Mouse (Mus musculus) heart, embryonic 10.5 days (tissue): ENCODE measurements at regions not wholly inside any gene's neighbourhood (a gene's known extent, or its start where the extent isn't known, plus 50 kb on each side); places are given as distances from the start of the nearest gene placed in this dataset.
A peak's percentile ranks its signal among the peaks of the same experiment; 100 is the strongest.

Experiments
- DNase-seq: peaks from one replicate; pipeline ENCODE4 v3.0.0-alpha.2; 2017; ENCODE audit warnings: low spot score
- H3K27ac ChIP-seq: fragments of 300-500 bp; sonication (generic); 2 replicates; pipeline ENCODE4 v1.5.1; 2016; ENCODE audit warnings: mild to moderate bottlenecking
- H3K27me3 ChIP-seq: fragments of 300-500 bp; sonication (generic); 2 replicates; pipeline ENCODE4 v1.6.1; 2016; ENCODE audit warnings: mild to moderate bottlenecking; ENCODE audit not compliant: poor library complexity, insufficient read depth, severe bottlenecking
- H3K36me3 ChIP-seq: fragments of 300-500 bp; sonication (generic); 2 replicates; pipeline ENCODE4 v1.6.1; 2016; ENCODE audit warnings: mild to moderate bottlenecking, moderate library complexity
- H3K4me1 ChIP-seq: fragments of 300-500 bp; sonication (generic); 2 replicates; pipeline ENCODE4 v1.6.1; 2016; ENCODE audit warnings: mild to moderate bottlenecking
- H3K4me3 ChIP-seq: fragments of 300-500 bp; sonication (generic); 2 replicates; pipeline ENCODE4 v1.5.1; 2016; ENCODE audit warnings: mild to moderate bottlenecking, moderate library complexity
- H3K9me3 ChIP-seq: fragments of 300-500 bp; sonication (generic); 2 replicates; pipeline ENCODE4 v1.6.1; 2016; ENCODE audit warnings: mild to moderate bottlenecking, moderate library complexity
- WGBS: fragments of 180-500 bp; shearing (Covaris S2); methylation state at CpG from one replicate; pipeline ENCODE4 v1.1.7; 2016; 5-methylcytosine and 5-hydroxymethylcytosine counted together

DNA sequence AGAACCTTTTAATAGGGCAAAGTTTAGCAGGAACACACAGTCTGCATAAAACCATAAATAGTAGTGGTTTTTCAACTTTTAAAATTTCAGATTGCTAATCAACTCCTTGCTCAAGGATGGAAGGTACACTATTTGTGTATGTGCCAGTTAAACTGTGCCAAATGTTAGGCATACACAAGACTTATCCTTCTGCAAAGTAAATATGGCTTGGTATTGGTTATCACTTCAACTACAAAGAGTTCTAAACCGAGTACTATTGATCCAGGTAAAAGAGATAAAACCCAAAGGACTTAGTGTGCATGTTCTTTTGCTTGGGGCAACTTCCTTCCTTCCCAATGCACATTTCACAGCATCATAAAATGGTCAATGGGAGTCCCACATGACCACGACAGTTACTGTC, 1200.2 kb downstream of the Gsdmc2 start:
- Histone ChIP-seq H3K27ac (no peak overlapping the region), H3K4me3 (no peak overlapping the region), H3K4me1 (no peaks in the 10 kb centered on the region), H3K27me3 (no peaks in the 10 kb centered on the region), H3K9me3 (no peaks in the 10 kb centered on the region), H3K36me3 (no peaks in the 10 kb centered on the region)
- no peak for DNase-seq
- WGBS: 75% methylated on average over 2 of the region's 2 CpGs

DNA sequence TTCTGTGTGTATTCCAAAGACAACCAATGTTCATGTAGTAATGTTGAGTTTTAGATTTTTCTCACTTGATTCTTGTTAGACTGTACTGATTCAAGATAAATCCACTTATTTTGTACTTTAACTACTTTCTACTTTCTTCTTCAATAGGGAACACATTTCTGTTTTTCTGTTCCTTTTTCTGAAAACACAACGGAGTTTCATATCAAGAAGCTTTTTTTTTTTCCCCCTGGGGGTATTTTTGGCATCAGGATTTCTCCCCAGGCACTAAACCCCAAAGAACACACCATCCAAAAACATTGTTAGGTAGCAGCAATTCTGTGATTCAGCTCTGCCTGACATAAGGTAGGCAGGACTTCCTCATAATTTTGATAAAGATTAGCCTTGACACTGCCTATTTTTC, 1200.7 kb downstream of the Gsdmc2 start:
- Histone ChIP-seq H3K36me3 (no peaks in the 10 kb centered on the region), H3K4me1 (no peaks in the 10 kb centered on the region), H3K9me3 (no peaks in the 10 kb centered on the region), H3K27ac (no peak overlapping the region), H3K27me3 (no peaks in the 10 kb centered on the region), H3K4me3 (no peak overlapping the region)
- DNase-seq: no peak
- WGBS: 58% methylated on average over 1 of the region's 1 CpGs

DNA sequence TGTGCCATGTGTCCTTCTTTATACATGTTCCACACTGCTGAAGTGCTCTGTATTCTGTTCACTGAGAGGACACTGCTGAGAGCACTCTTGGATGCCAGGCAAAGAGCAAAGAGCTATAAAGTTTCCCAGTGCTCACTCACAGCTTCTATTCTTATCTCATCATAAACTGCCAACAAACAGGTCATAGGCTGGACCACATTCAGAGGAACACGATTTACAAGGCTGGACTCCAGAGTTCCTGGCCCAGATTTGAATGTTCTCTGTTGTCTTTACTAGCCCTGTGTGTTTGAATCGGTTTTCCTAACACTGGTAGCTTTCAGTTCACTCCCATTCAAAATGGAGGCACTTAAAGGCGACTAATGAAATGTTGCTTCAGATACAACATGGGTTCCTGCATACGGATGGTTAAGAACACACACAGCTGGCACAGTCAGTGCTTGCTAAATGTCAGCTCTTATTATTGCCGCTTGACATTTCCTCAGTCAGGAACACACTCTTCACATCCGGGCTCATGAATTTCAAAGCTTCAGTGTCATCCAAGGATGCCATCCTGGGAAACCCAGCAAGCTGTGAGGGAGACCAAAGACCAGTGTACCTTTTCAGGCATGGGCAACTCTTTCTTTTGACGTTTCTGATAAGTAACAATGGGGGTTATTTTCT, 1203.8 kb downstream of the Gsdmc2 start:
- whole genome bisulfite sequencing: 75% methylated on average over 7 of the region's 7 CpGs
- H3K27ac ChIP-seq: no peak overlapping the region
- DNase-seq: no peak
- H3K36me3 ChIP-seq: no peaks in the 10 kb centered on the region
- H3K9me3 ChIP-seq: no peaks in the 10 kb centered on the region
- H3K4me3 ChIP-seq: no peak overlapping the region
- H3K4me1 ChIP-seq: no peaks in the 10 kb centered on the region
- no peaks in the 10 kb centered on the region for H3K27me3 ChIP-seq

DNA sequence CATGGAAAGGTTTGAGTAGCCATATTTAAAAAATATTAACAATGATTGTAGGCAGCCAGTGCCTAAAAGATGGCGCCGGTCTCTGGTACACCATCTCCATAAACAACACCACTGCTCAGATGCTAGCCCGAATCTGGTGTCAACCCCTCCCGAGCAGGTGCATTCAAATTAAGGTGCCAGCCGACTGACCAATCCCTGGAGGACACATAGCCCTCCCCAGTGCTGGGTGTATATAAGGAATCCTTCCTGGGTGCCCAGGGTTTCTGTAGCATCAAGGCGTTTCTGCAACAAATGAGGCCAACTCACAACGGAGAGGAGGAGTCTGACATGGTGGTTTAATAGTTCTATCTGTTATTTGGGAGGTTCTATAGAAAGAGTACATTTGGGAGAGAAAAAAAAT, 1219.6 kb downstream of the Gsdmc2 start:
- no peaks in the 10 kb centered on the region for H3K36me3 ChIP-seq
- H3K9me3 ChIP-seq: no peaks in the 10 kb centered on the region
- no peak overlapping the region for H3K27ac ChIP-seq
- H3K4me1 ChIP-seq: no peaks in the 10 kb centered on the region
- WGBS: 81% methylated on average over 7 of the region's 7 CpGs
- H3K27me3 ChIP-seq: no peaks in the 10 kb centered on the region
- no peak overlapping the region for H3K4me3 ChIP-seq
- DNase-seq: no peak

DNA sequence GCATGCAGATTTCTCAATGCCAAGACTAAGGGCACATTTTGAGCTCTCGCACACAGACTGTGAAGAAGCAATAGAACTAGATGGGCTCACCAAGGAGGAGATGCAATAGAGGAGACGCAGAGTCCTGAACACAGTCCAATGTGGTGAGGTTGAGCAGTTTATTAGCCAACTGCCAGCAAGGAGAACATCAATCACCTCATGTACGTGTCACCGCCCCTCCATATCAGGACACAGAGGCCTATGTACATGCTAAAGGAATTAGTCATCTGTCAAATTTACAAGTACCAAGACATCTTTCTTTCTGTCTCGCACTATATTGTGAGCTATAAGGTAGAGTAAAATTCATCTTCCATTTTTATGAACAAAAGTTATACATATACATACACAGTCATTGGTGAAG, 1228.9 kb downstream of the Gsdmc2 start:
- H3K9me3 ChIP-seq: no peaks in the 10 kb centered on the region
- H3K4me1 ChIP-seq: no peaks in the 10 kb centered on the region
- H3K27ac ChIP-seq: no peak overlapping the region
- H3K4me3 ChIP-seq: no peak overlapping the region
- WGBS: 82% methylated on average over 5 of the region's 5 CpGs
- H3K36me3 ChIP-seq: no peaks in the 10 kb centered on the region
- no peak for DNase-seq
- H3K27me3 ChIP-seq: no peaks in the 10 kb centered on the region

DNA sequence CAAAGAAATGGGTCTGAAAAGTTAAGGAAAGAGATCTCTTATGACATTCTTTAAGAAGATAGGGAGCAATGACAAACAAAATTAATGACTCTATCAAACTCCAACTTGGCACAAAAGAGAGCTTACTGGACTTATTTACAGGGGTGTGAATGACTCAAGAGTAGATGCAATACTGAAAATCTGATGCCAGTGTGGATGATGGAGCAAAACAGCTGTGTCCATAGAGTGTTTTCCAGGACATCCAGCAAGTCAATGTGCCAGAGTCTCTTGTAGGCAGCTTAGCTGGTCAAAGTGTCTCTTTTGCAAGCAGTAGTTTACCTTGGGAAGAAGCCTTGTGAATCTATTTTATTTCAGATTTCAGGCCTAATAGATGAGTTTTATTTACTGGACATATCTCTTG, 1248.2 kb downstream of the Gsdmc2 start:
- Histone ChIP-seq H3K27ac (no peak overlapping the region), H3K27me3 (no peaks in the 10 kb centered on the region), H3K4me1 (no peaks in the 10 kb centered on the region), H3K9me3 (no peaks in the 10 kb centered on the region), H3K36me3 (no peaks in the 10 kb centered on the region), H3K4me3 (no peak overlapping the region)
- no peak for DNase-seq

DNA sequence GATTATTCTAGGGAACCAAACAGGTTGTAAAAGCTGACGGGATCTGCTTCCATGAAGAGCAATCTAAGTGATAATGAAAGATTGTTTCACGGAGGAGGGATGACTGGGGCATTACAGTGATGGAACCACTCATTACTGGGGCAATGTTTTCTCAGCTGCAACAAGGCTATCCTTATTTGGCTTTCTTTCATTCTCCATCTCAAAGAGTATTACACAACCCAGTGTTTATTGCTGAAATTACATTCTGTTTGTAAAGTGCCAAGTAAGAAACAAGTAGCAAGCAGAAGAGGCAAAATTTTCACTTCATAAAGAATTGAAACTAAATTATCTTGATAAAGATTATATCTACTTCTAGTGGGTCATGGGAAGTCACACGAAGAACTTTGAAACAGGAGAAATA, 1256.4 kb downstream of the Gsdmc2 start:
- Histone ChIP-seq H3K27me3 (no peaks in the 10 kb centered on the region), H3K9me3 (no peaks in the 10 kb centered on the region), H3K4me3 (no peak overlapping the region), H3K4me1 (no peaks in the 10 kb centered on the region), H3K36me3 (no peaks in the 10 kb centered on the region), H3K27ac (no peak overlapping the region)
- WGBS: 68% methylated on average over 3 of the region's 3 CpGs
- no peak for DNase-seq

DNA sequence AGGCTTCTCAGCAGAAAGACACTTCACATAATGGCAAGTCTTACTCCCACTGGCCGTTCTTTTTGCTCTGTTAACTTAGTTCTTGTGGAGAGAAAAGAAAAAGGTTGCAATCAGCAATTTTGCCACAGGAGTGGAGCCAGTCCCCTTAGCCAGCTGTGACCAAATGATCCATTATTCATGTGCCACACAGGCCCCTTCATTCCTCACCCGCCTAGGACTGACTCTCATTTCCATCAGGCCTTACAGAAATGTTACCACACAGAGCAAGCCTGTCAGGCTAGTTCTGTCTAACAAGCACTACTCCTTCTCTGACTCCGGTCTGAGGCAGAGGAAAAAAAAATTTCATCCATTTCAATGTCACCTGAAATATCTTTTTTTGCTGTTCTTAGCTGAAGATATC, 1266.2 kb downstream of the Gsdmc2 start:
- DNase-seq: no peak
- Histone ChIP-seq H3K4me3 (no peak overlapping the region), H3K27ac (no peak overlapping the region), H3K36me3 (no peaks in the 10 kb centered on the region), H3K4me1 (no peaks in the 10 kb centered on the region), H3K9me3 (no peaks in the 10 kb centered on the region), H3K27me3 (no peaks in the 10 kb centered on the region)
- 69% methylated on average over 3 of the region's 3 CpGs for WGBS

DNA sequence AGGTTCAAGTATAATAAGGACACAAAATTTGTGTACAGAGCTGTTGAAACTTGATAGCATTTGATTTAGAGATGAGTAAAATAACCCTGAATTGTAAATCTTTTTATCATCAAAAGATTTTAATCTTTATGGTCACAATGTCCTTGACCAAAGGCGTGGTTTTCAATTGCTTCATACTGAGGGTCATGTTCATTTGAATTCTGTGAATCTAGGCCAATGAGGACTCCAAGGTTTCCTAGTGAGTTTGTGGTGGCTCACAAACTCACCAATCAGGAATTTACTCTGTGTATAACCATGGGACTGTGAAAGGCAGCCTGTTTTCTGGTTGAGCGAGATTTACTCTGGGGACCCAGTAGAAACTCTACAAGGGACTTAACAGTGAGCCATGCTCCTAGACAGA, 1269.2 kb downstream of the Gsdmc2 start:
- no peaks in the 10 kb centered on the region for H3K4me1 ChIP-seq
- 86% methylated on average over 2 of the region's 2 CpGs for WGBS
- H3K27me3 ChIP-seq: no peaks in the 10 kb centered on the region
- H3K36me3 ChIP-seq: no peaks in the 10 kb centered on the region
- no peak overlapping the region for H3K4me3 ChIP-seq
- H3K27ac ChIP-seq: no peak overlapping the region
- no peaks in the 10 kb centered on the region for H3K9me3 ChIP-seq
- no peak for DNase-seq

DNA sequence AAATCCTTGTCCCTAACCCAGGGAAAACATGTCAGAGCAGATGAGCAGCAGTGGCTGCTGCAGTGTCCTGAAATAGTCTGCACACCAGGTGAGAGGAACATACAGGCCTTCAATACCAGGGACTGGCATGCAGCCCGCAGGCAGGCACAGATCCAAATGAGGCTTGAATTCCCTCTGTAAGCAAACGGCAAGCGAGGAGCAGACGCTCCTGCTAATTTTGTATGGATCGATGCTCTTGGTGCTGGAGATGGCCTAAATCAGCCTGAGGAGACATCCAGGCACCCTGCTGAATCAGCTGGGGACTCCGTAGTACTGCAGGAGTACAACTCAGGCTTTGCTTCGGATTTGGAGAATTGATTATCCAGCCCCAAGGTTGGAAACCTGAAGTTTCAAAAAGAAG, 1273.2 kb downstream of the Gsdmc2 start:
- Histone ChIP-seq H3K9me3 (no peaks in the 10 kb centered on the region), H3K36me3 (no peaks in the 10 kb centered on the region), H3K27ac (no peak overlapping the region), H3K4me3 (no peak overlapping the region), H3K4me1 (no peaks in the 10 kb centered on the region), H3K27me3 (no peaks in the 10 kb centered on the region)
- 81% methylated on average over 7 of the region's 7 CpGs for WGBS
- no peak for DNase-seq

DNA sequence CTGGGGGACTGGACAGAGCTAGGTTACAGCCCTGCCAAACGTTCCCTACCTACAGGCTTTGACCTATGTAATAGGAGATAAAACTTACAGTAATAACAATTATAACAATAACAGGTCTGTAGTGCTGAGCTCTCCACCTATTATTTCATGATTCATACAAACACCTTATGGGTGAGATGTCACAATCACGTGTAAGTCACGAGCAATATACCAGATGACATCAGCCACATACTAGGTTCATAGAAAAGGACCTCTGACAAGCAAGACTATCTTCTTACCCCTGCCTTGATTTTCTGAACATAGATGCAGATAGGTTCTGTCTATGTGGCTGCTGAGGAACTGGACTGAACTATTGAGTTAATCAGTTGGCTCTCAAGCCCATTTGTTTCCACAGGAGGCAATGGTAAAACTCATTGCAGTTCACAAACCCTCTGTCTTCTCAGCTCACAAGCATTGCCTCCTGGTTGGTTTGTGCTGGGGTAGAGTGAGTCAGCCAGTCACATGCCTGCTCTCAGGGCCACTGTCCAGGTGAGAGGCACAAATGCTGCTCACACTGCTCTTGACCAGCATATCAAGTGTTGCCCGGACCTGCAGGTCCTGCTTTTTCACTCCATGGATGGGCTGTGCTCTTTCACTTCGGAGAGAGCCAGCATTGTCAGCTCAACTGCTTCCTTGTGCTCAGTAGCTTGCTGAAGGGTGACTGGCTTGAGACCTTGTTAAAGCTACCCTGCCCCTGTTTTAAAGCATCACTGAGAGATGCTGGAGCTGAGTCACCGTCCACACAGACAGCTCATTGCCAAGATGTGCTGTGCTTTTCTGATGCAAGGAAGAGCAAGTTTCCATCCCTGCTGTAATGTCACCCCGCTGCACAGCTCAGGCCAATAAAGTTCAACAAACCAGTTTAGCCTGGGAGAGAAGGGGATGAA, 1275.9 kb downstream of the Gsdmc2 start:
- Histone ChIP-seq H3K9me3 (no peaks in the 10 kb centered on the region), H3K4me1 (no peaks in the 10 kb centered on the region), H3K27ac (no peak overlapping the region), H3K27me3 (no peaks in the 10 kb centered on the region), H3K36me3 (no peaks in the 10 kb centered on the region), H3K4me3 (no peak overlapping the region)
- DNase-seq: no peak
- 73% methylated on average over 7 of the region's 7 CpGs for WGBS

DNA sequence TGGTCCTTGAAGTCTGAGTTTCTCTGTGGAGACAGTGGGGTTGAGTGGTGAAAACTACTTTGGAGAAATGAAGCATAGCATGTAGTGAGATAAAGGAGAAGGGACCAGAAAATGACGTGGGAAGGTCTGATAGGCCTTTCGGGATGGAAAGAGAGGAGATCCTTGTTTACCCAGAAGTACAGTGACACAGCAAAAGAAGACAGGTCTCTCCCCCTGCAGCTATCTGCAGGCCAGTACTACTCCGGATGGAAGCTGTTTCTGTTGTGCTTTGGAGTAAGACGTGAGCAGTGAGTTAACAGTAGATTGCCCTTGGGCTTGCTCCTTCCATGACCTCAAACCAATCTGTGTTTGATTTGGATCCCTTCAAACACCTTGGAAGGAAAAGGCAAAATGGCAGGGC, 1277.5 kb downstream of the Gsdmc2 start:
- no peak overlapping the region for H3K4me3 ChIP-seq
- no peaks in the 10 kb centered on the region for H3K9me3 ChIP-seq
- no peaks in the 10 kb centered on the region for H3K27me3 ChIP-seq
- DNase-seq: no peak
- 55% methylated on average over 4 of the region's 4 CpGs for WGBS
- H3K4me1 ChIP-seq: no peaks in the 10 kb centered on the region
- H3K36me3 ChIP-seq: no peaks in the 10 kb centered on the region
- H3K27ac ChIP-seq: no peak overlapping the region

DNA sequence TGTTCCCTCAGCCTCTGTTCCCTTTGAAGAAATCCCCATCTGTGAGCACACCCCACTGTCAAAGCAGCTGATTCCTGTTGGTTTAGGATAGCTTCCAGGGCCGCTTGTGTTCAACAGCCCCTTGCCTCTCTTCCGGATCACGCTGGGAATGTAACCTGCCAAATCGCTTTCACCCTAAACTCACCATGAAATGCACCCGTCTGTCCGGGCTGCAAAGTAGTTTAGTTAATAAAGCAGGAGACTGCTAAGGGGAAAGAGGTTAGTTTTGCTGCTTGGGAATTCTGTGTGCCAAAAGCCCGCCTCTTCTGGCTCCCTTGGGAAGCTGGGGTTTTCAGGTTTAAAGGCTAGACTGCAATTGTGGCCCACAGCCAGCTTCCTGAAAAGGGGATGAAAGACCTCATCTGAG, 1278.9 kb downstream of the Gsdmc2 start:
- Histone ChIP-seq H3K4me1 (no peaks in the 10 kb centered on the region), H3K27ac (no peak overlapping the region), H3K4me3 (peak overlapping the region; percentile 37), H3K27me3 (no peaks in the 10 kb centered on the region), H3K36me3 (no peaks in the 10 kb centered on the region), H3K9me3 (no peaks in the 10 kb centered on the region)
- WGBS: 15% methylated on average over 7 of the region's 7 CpGs
- DNase-seq: no peak
